ENCODE assay signal across 26 mouse cellular contexts in the genomic region with DNA sequence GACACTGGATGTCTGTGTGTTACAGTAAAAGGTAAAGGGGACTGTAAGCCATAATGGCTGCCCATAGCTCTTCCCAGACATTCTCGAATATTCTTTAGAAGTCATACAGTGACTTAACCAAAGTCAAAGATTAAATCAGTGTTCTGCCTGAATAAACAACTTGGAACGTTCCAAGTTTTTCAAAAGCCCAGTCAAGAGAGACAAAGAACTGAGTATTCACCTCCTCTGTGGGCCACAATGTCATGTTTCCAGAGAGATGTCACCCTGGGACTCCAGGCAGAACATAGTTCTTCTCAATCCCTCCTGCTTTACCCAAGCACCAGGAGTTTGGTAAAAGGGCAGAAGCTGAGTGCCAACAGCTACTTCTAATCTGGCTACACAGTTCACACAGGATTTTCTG. TPM values are rescaled to one million over a fixed set of nuclear protein-coding genes. Genes with fewer than 3 reads are reported as not detected.
DNase-seq lines count a peak whose midpoint lies in the region; ATAC-seq and TF ChIP-seq lines count a peak whose summit lies in the region.
"Had no signal": no experiment of that assay in that cellular context is flagged by ENCODE, and none has a peak within 500 bp of the region (broad histone marks: within the 10 kb centered on the region; RNA-seq: fewer than 3 reads in every experiment).

No protein-coding gene starts in this region.

- ATAC-seq in kidney, embryonic 14.5 days (ENCODE audit: low FRiP score, low TSS enrichment) = no peak
- no peak for ATAC-seq in kidney, embryonic 15.5 days (replicated peaks; ENCODE audit: low FRiP score)
- ATAC-seq: CD4-positive, CD25-positive, alpha-beta regulatory T cell, adult 4 months; forebrain, embryonic 15.5 days had no signal

- no peak overlapping the region for H3K4me2 ChIP-seq in kidney, embryonic 14.5 days (replicated peaks; ENCODE audit: low read depth, low read length)
- H3K4me2 ChIP-seq in kidney, embryonic 15.5 days = no peak overlapping the region
- H3K4me2 ChIP-seq: embryonic facial prominence, embryonic 13.5 days; forebrain, embryonic 12.5 days; forebrain, embryonic 15.5 days; heart, embryonic 12.5 days; heart, embryonic 15.5 days; hindbrain, embryonic 14.5 days had no signal

- H3K4me1 ChIP-seq in kidney, adult 2 months (ENCODE audit: control insufficient read depth, insufficient read depth, low read length) = peaks cover 17% of the 10 kb centered on the region; the same call in 1 of the 2 replicates
- no peaks in the 10 kb centered on the region for H3K4me1 ChIP-seq in kidney, embryonic 14.5 days (ENCODE audit: control insufficient read depth, insufficient read depth, low read length)
- H3K4me1 ChIP-seq in kidney, embryonic 15.5 days = no peaks in the 10 kb centered on the region
- H3K4me1 ChIP-seq: embryonic facial prominence, embryonic 10.5 days; embryonic facial prominence, embryonic 13.5 days; forebrain, embryonic 12.5 days; forebrain, embryonic 15.5 days had no signal

- no peaks in the 10 kb centered on the region for H3K27me3 ChIP-seq in kidney, adult 2 months (replicated peaks; ENCODE audit: control insufficient read depth, insufficient read depth, low read length)
- H3K27me3 ChIP-seq in kidney, embryonic 14.5 days (ENCODE audit: control insufficient read depth, insufficient read depth, low read length) = no peaks in the 10 kb centered on the region
- no peaks in the 10 kb centered on the region for H3K27me3 ChIP-seq in kidney, embryonic 15.5 days
- H3K27me3 ChIP-seq: embryonic facial prominence, embryonic 13.5 days; forebrain, embryonic 12.5 days; forebrain, embryonic 15.5 days; heart, embryonic 12.5 days; heart, embryonic 15.5 days had no signal

- no peak for TF ChIP-seq CTCF in kidney, adult 2 months (conservative IDR thresholded peaks at IDR 0.05; ENCODE audit: insufficient read depth, insufficient read length, low read depth, low read length)

- H3K9ac ChIP-seq in kidney, embryonic 14.5 days (ENCODE audit: low read depth, low read length) = no peak overlapping the region
- no peak overlapping the region for H3K9ac ChIP-seq in kidney, embryonic 15.5 days
- H3K9ac ChIP-seq: embryonic facial prominence, embryonic 13.5 days; forebrain, embryonic 12.5 days; forebrain, embryonic 15.5 days; heart, embryonic 12.5 days; heart, embryonic 15.5 days; hindbrain, embryonic 14.5 days had no signal

- no peak for TF ChIP-seq POLR2A in kidney, adult 2 months (IDR thresholded peaks at IDR 0.05; ENCODE audit: low read depth, low read length)

- H3K9me3 ChIP-seq in kidney, embryonic 14.5 days (ENCODE audit: control insufficient read depth, low read length) = no peaks in the 10 kb centered on the region
- H3K9me3 ChIP-seq in kidney, embryonic 15.5 days (replicated peaks) = no peaks in the 10 kb centered on the region
- H3K9me3 ChIP-seq: embryonic facial prominence, embryonic 10.5 days; embryonic facial prominence, embryonic 13.5 days; forebrain, embryonic 12.5 days; forebrain, embryonic 15.5 days; heart, embryonic 12.5 days; heart, embryonic 15.5 days had no signal

- 28% methylated on average over 2 of the region's 2 CpGs for WGBS in kidney, adult 2 months
- 63% methylated on average over 2 of the region's 2 CpGs for WGBS in kidney, embryonic 14.5 days
- WGBS in kidney, embryonic 15.5 days = 58% methylated on average over 2 of the region's 2 CpGs

- peak; percentile 72 for DNase-seq in kidney, adult 2 months
- peak; percentile 74 for DNase-seq in kidney, adult 9 months
- DNase-seq in kidney, postnatal 36 days = peak; percentile 22 to 41
- DNase-seq in layer of hippocampus, postnatal 25 days (ENCODE audit: extremely low spot score in 1 of 2, low spot score in 1 of 2) = no peak
- DNase-seq: adrenal gland, adult 8-10 months; adrenal gland, postnatal 25 days; cerebellum, adult 11-12 months; cerebellum, adult 8-10 months; cerebellum, postnatal 10 days; cerebellum, postnatal 36 days; embryo, embryonic 11 days; gastrocnemius, postnatal 25 days; heart, adult 18-20 months; heart, postnatal 10 days; heart, postnatal 4 days had no signal

- peak overlapping the region; percentile 98 for H3K27ac ChIP-seq in kidney, adult 2 months (ENCODE audit: insufficient read depth, low read depth, low read length)
- H3K27ac ChIP-seq in kidney, embryonic 14.5 days (ENCODE audit: low read depth, low read length) = no peak overlapping the region
- H3K27ac ChIP-seq in kidney, embryonic 15.5 days = peak overlapping the region; percentile 45; the same call in 1 of the 2 replicates
- H3K27ac ChIP-seq: embryonic facial prominence, embryonic 10.5 days; embryonic facial prominence, embryonic 13.5 days; forebrain, embryonic 12.5 days; forebrain, embryonic 15.5 days; heart, embryonic 15.5 days; hindbrain, embryonic 14.5 days had no signal

- no peak overlapping the region for H3K4me3 ChIP-seq in kidney, adult 2 months (ENCODE audit: insufficient read depth, low read depth, low read length)
- no peak overlapping the region for H3K4me3 ChIP-seq in kidney, embryonic 14.5 days (ENCODE audit: low read length)
- H3K4me3 ChIP-seq in kidney, embryonic 15.5 days (replicated peaks) = no peak overlapping the region
- H3K4me3 ChIP-seq: embryonic facial prominence, embryonic 10.5 days; embryonic facial prominence, embryonic 13.5 days; erythroblast, embryonic 14.5 days; forebrain, embryonic 12.5 days; forebrain, embryonic 15.5 days; heart, embryonic 12.5 days; heart, embryonic 15.5 days had no signal

- no peaks in the 10 kb centered on the region for H3K36me3 ChIP-seq in kidney, adult 2 months (ENCODE audit: control insufficient read depth, insufficient read depth, low read length)
- H3K36me3 ChIP-seq in kidney, embryonic 14.5 days (ENCODE audit: control insufficient read depth, insufficient read depth, low read length) = no peaks in the 10 kb centered on the region
- H3K36me3 ChIP-seq in kidney, embryonic 15.5 days = no peaks in the 10 kb centered on the region
- H3K36me3 ChIP-seq: embryonic facial prominence, embryonic 10.5 days; embryonic facial prominence, embryonic 13.5 days; forebrain, embryonic 12.5 days; forebrain, embryonic 15.5 days; heart, embryonic 12.5 days; heart, embryonic 15.5 days had no signal

RNA-seq across cellular contexts. Expression of gene Nt5e, which starts 58.2 kb away (rescaled TPM):
- 16.1 and 21.8 TPM in 2 replicates for polyA plus RNA-seq in kidney, adult 2 months (2012; rRNA removed)
- 0.17 and 1.7 TPM in 2 replicates for polyA plus RNA-seq in kidney, embryonic 14.5 days (2014; fragmentation: Nextera tagmentation; extraction: Ambion mirVana)
- 2.2 and 3.6 TPM in 2 replicates for polyA plus RNA-seq in kidney, embryonic 15.5 days (2015; fragmentation: Nextera tagmentation; extraction: Ambion mirVana)
- total RNA-seq in layer of hippocampus, postnatal 25 days (2021) = 1 to 10 TPM; 3.2 to 3.6 TPM
- polyA plus RNA-seq: erythroblast, embryonic 14.5 days had no signal

Comparison
In these comparisons a context has a peak if more than half of its experiments do, and no peak if none do; other contexts are left out.
1. DNase-seq: peak in kidney, adult 2 months (single experiment), kidney, adult 9 months (single experiment) and kidney, postnatal 36 days (2 of 2); none in layer of hippocampus, postnatal 25 days (0 of 2).